Mouse (Mus musculus) kidney, adult 2 months (tissue): ENCODE results near the gene Enthd1.

Experiments
- CTCF ChIP-seq: fragments of 200-500 bp; conservative IDR thresholded peaks from 2 replicates; pipeline ENCODE4 v1.5.1; 2011; ENCODE audit warnings: low read depth, mild to moderate bottlenecking, control low read depth, low read length, moderate library complexity, mixed read lengths; ENCODE audit not compliant: insufficient read depth, insufficient read length
- POLR2A ChIP-seq: fragments of 200-500 bp; IDR thresholded peaks from one replicate; pipeline ENCODE4 v1.6.1; 2011; ENCODE audit warnings: low read depth, low read length, control low read depth

- no peak for TF ChIP-seq CTCF
- TF ChIP-seq POLR2A: no peak
These were observed 47.0 kb downstream of the Enthd1 start for GRCm38 (mm10) chr15:80517996-80518395.
